Mouse (Mus musculus): ENCODE measurements at regions not wholly inside any gene's neighbourhood (a gene's known extent, or its start where the extent isn't known, plus 50 kb on each side); places are given as distances from the start of the nearest gene placed in this dataset.
A peak's percentile ranks its signal among the peaks of the same experiment; 100 is the strongest.

DNA sequence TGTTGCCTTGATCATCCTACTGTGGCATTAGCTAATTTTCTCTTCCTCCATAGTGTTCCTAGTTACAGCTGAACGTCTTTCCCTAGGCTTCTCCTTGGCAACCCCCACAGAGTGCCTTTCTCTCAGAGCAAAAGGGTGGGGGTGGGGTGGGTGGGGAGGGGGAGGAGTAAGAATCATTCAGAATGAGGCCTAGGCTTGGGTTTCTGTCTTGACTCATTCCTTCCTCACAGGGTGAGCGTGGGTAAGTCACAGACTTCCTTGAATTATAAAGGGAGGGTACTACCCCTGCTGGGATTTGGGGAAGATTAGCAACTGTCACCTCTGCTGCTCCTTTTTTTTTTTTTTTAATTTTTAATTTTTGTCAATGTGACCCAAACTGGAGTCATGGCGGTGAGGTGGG lies 114.5 kb downstream of the Dhx35 start:
- DNase-seq (ENCODE audit: low spot score in 2 of 2), result no peak

DNA sequence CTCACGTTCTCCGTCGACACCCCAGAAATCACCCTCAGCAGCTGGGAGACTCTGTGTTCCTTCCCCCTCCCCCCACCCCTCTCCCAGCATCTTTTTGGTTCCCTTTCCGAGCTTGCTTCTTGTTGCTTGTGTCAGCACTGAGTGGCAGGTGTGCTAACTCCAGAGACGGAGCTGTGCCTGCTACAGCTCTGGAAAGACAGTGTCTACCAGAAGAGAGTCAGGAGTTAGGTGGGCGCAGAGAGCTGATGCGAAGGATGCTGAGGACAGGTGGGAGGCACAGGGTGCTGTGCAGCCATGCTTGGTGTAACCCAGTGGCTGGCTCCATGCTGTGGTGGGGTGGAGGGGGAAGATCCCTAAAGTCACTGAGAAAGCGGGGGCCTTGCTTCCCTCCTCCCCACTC lies 115.7 kb downstream of the Dhx35 start:
- no peak for DNase-seq (ENCODE audit: low spot score in 2 of 2)

GRCm38 (mm10) chr2:158911191-158911590 lies 116.6 kb downstream of the Dhx35 start:
- no peak for DNase-seq (ENCODE audit: low spot score in 2 of 2)

DNA sequence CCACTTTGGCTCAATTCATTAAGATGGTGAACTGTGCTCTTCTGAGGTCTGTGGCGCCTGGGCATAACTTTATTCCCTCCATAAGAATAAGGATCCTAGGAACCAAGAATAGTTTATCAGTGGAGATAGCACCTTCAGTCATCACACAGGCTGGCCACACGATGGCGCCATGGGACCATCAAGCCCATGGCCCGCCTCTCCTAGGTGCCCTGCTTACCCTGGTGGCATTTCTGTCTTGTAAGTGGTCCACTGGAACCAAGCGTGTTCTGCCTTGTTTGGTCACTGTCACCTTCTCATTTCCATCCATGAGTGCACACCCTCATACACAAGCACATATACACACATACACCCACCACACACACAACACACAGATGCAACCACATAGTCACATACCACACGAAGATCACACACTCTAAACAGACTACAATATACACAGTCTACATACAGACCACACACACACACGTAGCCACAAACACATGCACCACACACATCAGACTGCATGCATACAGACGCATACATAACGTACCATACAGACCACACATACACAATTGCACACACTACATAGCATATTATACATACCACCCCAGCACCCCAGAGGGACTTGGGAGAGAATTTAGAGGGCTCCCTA lies 118.1 kb downstream of the Dhx35 start:
- peak in 1 of 2 experiments; percentile 41 for DNase-seq (ENCODE audit: low spot score in 2 of 2)

DNA sequence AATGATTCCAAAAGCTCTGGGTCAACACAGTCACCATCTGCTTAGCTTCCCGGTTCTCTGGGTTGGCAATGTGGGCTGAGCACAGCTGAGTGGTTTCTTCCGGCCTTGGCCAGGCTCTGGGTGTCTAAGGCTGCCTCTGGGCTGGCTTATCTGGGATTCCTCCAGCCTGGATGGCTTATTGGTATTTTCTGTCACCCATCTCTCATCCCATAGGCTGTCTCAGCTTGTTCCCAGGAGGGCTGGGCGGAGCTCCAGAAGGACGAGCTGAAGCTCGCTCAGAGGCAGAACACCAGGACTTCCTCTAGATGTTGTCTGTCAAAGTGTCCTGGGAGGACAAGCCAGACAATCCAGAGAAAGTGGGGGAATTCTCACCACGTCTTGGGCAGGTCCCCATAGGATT lies 122.8 kb downstream of the Dhx35 start:
- DNase-seq (ENCODE audit: low spot score in 2 of 2), result no peak

GRCm38 (mm10) chr2:158918312-158918711 lies 123.7 kb downstream of the Dhx35 start:
- DNase-seq (ENCODE audit: low spot score in 2 of 2), result no peak

DNA sequence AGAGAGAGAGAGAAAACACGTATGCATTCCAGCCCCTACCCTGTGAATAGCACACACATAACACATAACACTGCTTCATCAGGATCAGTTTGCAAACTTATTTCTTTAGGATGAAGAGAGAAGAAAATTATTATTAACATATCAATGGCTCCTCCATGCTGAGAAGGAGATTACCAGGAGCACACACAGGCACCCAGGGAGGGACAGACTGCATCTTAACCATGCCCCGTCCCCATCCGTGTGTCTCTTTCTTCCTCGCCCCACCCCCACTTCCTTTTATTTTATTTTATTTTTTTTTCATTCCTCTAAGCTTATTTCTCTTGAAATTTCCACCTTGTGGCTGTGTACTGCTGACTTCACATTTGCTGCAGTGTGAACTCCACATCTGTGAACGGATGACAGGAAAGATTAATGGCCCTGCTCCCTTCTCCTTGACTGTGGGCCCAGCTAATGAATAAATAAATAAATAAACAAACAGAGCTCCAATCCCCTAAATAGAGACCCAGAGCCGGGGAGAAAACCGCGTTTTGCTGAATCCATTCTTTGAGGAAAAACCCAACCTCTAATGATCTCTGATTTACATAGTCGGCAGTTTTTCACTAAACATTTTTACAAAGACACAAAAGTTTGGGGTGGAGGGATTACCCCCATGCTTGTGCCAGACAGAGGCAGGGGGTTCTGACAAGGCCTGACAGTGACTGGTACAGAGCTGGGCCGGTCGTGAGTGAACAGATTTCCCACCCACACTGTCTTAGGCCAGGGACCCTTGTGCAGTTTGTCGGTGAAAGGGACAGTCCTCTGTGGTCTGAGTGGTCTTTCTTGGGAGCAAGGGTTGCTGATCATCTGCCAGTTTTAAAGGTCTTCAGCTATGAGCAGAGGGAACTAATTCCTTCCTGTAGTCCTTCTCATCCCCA lies 127.0 kb downstream of the Dhx35 start:
- DNase-seq (ENCODE audit: low spot score in 2 of 2), result no peak

GRCm38 (mm10) chr2:158922766-158923165 lies 128.2 kb downstream of the Dhx35 start:
- no peak for DNase-seq (ENCODE audit: low spot score in 2 of 2)

- no peak for DNase-seq (ENCODE audit: low spot score in 2 of 2)
These were observed 134.9 kb downstream of the Dhx35 start for GRCm38 (mm10) chr2:158929507-158929906.

DNA sequence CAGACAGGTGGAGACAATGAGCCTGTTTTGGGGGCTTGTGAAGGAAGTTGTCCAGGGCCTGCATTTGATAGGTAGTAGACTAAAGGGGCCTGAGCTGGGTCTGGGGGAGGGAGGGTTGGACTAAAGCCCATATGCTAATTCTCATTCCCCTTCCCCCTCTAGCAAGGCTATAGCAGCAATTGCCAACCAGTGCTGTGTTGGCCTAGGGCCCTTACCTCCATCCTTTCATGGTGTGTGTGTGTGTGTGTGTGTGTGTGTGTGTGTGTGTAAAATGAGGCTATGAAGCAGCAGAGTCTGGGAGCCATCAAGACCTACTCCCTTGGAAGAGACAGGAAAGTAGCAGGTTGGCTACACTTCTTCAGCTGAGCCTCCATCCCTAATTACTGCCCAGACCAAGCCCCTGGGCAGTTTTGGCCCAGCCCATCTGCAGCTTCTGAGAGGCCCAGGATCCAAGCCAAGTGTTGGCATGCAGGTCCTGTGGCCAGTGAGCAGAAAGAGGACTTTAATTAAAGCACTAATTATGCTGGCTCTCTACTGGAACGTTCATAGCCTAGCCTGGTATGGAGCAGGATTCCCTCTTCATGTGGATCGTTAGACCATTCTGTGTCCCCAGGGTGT lies 143.4 kb downstream of the Dhx35 start:
- DNase-seq (ENCODE audit: low spot score in 2 of 2), result no peak

GRCm38 (mm10) chr2:158949418-158949817 lies 154.8 kb downstream of the Dhx35 start:
- no peak for DNase-seq (ENCODE audit: low spot score in 2 of 2)

- DNase-seq (ENCODE audit: low spot score in 2 of 2), result no peak
These were observed 156.5 kb downstream of the Dhx35 start for GRCm38 (mm10) chr2:158951061-158951460.

- DNase-seq (ENCODE audit: low spot score in 2 of 2), result no peak
These were observed 162.3 kb downstream of the Dhx35 start for GRCm38 (mm10) chr2:158956888-158957287.

DNA sequence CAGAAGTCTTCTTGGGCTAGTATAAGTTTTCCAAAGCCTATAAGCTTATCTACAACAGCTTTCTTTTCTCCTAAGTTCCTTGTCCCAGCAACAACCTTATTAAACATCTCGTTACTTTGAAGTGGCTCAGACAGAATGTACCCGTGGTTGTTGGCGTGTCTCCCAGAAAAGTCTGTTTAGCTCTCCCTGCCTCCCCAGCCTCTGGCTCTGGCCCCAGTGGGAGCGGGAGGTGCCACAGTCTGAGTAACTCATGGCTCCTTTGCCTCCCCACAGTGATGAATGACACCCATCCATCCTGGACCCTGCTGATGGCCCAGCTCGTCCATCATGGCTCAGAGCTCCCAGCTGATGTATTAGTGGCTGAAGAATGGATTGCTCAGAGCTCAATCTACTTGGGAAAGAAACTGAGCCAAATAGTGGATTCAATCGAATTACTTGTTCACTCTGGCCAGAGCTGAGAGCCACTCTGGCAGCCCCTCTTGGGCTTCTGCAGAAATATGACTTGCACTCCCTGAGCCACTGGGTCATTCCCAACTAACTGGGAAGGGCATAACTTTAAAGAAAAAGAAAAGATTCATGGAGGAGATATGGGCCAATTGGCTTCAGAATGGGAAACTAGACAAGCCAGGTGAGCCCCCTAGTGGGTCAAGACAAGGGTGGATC lies 170.5 kb downstream of the Dhx35 start:
- DNase-seq (ENCODE audit: low spot score in 2 of 2), result no peak

- DNase-seq (ENCODE audit: low spot score in 2 of 2), result no peak
These were observed 177.6 kb downstream of the Dhx35 start for GRCm38 (mm10) chr2:158972178-158972577.

- peak in 1 of 2 experiments; percentile 15 for DNase-seq (ENCODE audit: low spot score in 2 of 2)
These were observed 191.0 kb downstream of the Dhx35 start for GRCm38 (mm10) chr2:158985529-158986148.

DNA sequence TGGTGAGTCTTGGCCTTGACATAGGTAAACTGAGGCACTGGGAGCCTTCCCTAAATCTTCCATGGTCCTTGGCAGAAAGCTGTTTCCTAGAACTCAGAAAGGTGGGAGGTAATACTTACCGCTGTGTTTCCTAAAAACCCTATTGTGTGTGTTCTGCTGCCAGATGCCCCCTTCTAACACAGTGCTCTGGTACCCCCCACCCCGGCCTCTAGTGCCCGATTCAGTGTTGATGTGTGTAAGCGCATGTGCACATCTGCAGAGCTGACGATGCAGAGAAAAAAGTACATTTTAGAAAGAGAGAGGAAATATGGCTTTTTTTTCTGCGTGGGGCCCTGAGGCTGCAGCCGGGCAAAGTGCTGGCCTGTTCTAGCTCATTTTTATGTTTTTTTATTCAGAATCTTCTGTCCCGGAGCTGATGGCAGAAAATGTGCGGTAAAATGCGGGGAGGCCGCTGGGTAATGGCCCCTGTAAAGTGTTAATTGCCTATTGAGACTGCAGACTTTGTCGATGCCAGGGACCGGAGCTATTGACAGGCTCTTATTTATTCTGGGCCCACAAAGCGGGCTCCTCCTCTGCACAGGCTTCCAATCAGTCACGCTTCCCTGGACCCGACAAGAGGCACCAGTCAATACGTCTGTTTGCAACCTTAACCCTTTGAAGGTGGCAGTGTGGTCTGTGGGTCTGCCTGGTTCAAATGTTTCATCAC lies 208.0 kb downstream of the Dhx35 start:
- DNase-seq (ENCODE audit: low spot score in 2 of 2), result no peak

- no peak for DNase-seq (ENCODE audit: low spot score in 2 of 2)
These were observed 208.5 kb downstream of the Dhx35 start for GRCm38 (mm10) chr2:159003187-159003497.

GRCm38 (mm10) chr2:159004417-159004816 lies 209.8 kb downstream of the Dhx35 start:
- DNase-seq (ENCODE audit: low spot score in 2 of 2), result no peak

DNA sequence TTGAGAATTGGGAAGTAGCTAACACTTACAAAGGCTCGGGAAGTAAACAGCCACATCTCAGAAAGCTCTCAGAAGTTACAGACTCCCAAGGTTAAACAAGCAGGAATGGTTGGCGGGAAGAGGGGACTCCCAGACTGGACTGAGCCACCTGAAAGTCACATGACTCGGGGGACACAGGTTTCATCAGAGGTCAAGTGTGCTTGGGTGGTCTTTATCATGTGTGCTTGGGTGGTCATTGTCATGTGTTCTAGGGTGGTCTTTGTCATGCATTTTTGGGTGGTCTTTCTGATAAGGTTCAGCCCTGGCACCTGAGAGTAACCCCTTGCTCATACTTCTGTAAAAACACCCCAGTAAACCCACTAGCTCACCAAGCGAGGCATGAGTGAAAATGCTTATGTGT lies 218.1 kb downstream of the Dhx35 start:
- no peak for DNase-seq (ENCODE audit: low spot score in 2 of 2)

DNA sequence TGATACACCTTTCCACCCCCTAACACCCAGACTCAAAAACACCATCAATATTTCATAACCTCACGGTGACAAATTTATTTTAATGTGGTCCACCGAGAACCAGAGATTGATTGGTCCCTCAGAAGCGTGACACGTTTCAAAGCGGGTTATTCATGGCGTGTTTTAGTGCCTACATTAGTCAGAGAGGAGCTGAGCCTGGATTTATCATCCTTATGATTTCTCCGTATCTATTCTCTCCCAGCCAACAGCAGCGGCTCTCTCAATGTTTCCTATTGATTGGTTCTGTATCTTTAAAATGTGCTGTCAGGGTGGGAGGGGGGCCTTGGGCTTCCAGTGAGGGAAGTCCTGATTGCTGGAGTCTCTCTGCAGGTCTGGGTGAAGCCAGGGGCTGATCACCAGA lies 219.9 kb downstream of the Dhx35 start:
- no peak for DNase-seq (ENCODE audit: low spot score in 2 of 2)
